Mouse (Mus musculus) kidney, embryonic 14.5 days (tissue): ENCODE measurements at regions not wholly inside any gene's neighbourhood (a gene's known extent, or its start where the extent isn't known, plus 50 kb on each side); places are given as distances from the start of the nearest gene placed in this dataset.

Experiments used
- ATAC-seq: fragments of 200-750 bp; cut with Nextera tagmentation; 2 replicates; pipeline ENCODE4 v1.8.0; 2017; ENCODE audit warnings: moderate number of reproducible peaks, mild to moderate bottlenecking, moderate TSS enrichment, moderate library complexity; ENCODE audit not compliant: low FRiP score, low TSS enrichment
- H3K27ac ChIP-seq: fragments of 300-500 bp; sonication (generic); 2 replicates; pipeline ENCODE4 v1.5.1; 2014; ENCODE audit warnings: low read depth, mild to moderate bottlenecking, low read length, moderate library complexity, mixed read lengths
- H3K27me3 ChIP-seq: fragments of 300-500 bp; sonication (generic); 2 replicates; pipeline ENCODE4 v1.6.1; 2014; ENCODE audit warnings: mild to moderate bottlenecking, low read length; ENCODE audit not compliant: control insufficient read depth, insufficient read depth
- H3K36me3 ChIP-seq: fragments of 300-500 bp; sonication (generic); 2 replicates; pipeline ENCODE4 v1.6.1; 2014; ENCODE audit warnings: low read length, mixed read lengths; ENCODE audit not compliant: control insufficient read depth, insufficient read depth
- H3K4me1 ChIP-seq: fragments of 300-500 bp; sonication (generic); 2 replicates; pipeline ENCODE4 v1.6.1; 2014; ENCODE audit warnings: low read length, mixed read lengths; ENCODE audit not compliant: control insufficient read depth, insufficient read depth
- H3K4me2 ChIP-seq: fragments of 300-500 bp; sonication (generic); replicated peaks from 2 replicates; pipeline ENCODE4 v1.6.1; 2014; ENCODE audit warnings: low read depth, mild to moderate bottlenecking, low read length
- H3K4me3 ChIP-seq: fragments of 300-500 bp; sonication (generic); 2 replicates; pipeline ENCODE4 v1.5.1; 2014; ENCODE audit warnings: mild to moderate bottlenecking, low read length
- H3K9ac ChIP-seq: fragments of 300-500 bp; sonication (generic); 2 replicates; pipeline ENCODE4 v1.6.1; 2014; ENCODE audit warnings: low read depth, mild to moderate bottlenecking, low read length, moderate library complexity
- H3K9me3 ChIP-seq: fragments of 300-500 bp; sonication (generic); 2 replicates; pipeline ENCODE4 v1.6.1; 2016; ENCODE audit warnings: low read length; ENCODE audit not compliant: control insufficient read depth
- WGBS: fragments of 180-500 bp; shearing (Covaris S2); extraction: QIAGEN DNeasy Blood & Tissue Kit; methylation state at CpG from one replicate; pipeline ENCODE4 v1.1.7; 2014; 5-methylcytosine and 5-hydroxymethylcytosine counted together

DNA sequence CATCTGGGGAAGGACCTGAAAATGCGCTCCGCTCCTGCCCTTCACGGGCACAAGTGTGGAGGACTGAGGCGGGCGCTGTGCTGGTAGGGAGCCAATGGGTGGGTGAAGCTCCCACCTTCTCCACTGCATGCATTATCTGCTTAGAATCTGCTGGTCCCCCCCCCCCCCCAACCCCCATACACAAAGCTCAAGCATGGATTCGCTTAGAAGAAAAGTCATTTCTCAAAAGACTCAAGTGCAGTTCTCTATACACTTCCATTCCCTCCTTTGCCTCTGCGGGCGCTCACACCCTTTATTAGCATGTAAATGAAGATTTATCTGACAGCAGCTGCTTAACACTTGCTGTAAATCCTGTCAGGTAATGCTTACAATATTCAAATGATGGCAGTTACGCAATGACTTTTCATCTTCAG is 230.4 kb downstream of the Kcnj2 start:
- no peaks in the 10 kb centered on the region for H3K27me3 ChIP-seq
- H3K9me3 ChIP-seq = no peaks in the 10 kb centered on the region
- H3K9ac ChIP-seq = no peak overlapping the region
- peak; percentile 32; the same call in 1 of the 2 replicates for ATAC-seq
- no peak overlapping the region for H3K27ac ChIP-seq
- H3K4me2 ChIP-seq = no peak overlapping the region
- H3K4me3 ChIP-seq = no peak overlapping the region
- H3K36me3 ChIP-seq = no peaks in the 10 kb centered on the region
- WGBS = 22% methylated on average over 9 of the region's 9 CpGs
- no peaks in the 10 kb centered on the region for H3K4me1 ChIP-seq

DNA sequence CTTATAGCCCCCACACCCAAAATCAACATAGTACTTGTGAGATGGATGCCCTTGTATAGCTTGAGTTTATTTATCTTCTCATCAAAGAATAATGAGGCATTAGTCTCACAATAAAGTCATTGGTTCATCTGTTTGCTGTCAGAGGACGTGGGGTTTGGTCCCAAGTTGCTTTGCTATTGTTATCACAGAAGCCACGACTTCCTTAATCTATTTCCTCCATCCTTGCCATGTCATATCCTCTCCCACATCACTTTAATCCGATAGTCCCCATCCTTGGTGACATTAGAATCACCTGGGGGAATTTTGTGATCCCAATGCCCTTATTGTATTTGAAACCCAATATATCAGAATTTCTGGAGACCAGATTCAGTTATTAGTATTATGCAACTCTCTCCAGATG is 246.8 kb downstream of the Kcnj2 start:
- WGBS = 53% methylated on average over 3 of the region's 3 CpGs
- Histone ChIP-seq H3K4me1 (no peaks in the 10 kb centered on the region), H3K9me3 (no peaks in the 10 kb centered on the region), H3K4me3 (no peak overlapping the region), H3K27ac (no peak overlapping the region), H3K4me2 (no peak overlapping the region), H3K27me3 (no peaks in the 10 kb centered on the region), H3K36me3 (no peaks in the 10 kb centered on the region), H3K9ac (no peak overlapping the region)
- ATAC-seq = no peak

DNA sequence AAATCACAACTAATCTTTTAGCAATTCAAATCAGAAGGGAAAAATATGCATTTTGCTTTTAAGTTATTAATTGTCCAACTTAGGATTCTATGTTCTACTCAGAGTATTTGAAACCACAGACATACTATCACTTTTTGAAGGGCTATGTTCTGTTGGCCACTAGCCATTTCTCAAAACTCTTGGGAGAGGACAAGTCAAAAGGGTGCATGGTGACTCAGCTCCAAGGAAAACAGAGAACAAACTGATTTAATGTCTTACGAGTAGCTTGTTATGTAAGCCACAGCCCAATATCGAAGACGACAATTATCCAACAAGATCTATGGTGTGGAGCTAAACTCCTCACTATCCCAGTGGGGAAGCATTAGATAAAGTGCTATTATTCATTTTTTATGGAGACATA is 247.6 kb downstream of the Kcnj2 start:
- no peaks in the 10 kb centered on the region for H3K27me3 ChIP-seq
- no peak overlapping the region for H3K4me3 ChIP-seq
- H3K9ac ChIP-seq = no peak overlapping the region
- no peak overlapping the region for H3K4me2 ChIP-seq
- H3K4me1 ChIP-seq = no peaks in the 10 kb centered on the region
- H3K27ac ChIP-seq = no peak overlapping the region
- H3K36me3 ChIP-seq = no peaks in the 10 kb centered on the region
- no peaks in the 10 kb centered on the region for H3K9me3 ChIP-seq
- no peak for ATAC-seq
- WGBS = 53% methylated on average over 3 of the region's 3 CpGs

DNA sequence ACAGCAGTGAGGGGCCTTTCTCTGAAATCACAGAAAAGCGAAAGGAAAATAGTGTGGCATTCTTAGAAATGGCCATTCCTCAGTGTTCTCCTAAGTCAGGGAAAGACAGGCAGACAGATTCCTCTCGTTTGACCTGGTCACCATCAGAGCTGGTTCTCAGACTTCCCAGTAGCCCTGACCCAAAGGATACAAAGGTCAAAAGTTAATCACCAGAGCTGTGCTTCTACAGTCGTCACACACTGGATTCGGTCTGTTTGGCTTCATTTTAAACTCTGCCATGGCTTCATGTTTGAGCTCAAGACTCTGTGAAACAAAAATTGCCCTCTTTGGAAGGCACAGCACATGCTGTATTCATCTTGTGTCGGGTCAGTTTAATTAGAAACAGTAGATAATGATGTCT is 255.6 kb downstream of the Kcnj2 start:
- WGBS = 33% methylated on average over 5 of the region's 5 CpGs
- H3K9me3 ChIP-seq = no peaks in the 10 kb centered on the region
- no peaks in the 10 kb centered on the region for H3K27me3 ChIP-seq
- ATAC-seq = no peak
- no peak overlapping the region for H3K27ac ChIP-seq
- no peaks in the 10 kb centered on the region for H3K4me1 ChIP-seq
- no peak overlapping the region for H3K4me2 ChIP-seq
- H3K4me3 ChIP-seq = no peak overlapping the region
- H3K36me3 ChIP-seq = no peaks in the 10 kb centered on the region
- no peak overlapping the region for H3K9ac ChIP-seq

DNA sequence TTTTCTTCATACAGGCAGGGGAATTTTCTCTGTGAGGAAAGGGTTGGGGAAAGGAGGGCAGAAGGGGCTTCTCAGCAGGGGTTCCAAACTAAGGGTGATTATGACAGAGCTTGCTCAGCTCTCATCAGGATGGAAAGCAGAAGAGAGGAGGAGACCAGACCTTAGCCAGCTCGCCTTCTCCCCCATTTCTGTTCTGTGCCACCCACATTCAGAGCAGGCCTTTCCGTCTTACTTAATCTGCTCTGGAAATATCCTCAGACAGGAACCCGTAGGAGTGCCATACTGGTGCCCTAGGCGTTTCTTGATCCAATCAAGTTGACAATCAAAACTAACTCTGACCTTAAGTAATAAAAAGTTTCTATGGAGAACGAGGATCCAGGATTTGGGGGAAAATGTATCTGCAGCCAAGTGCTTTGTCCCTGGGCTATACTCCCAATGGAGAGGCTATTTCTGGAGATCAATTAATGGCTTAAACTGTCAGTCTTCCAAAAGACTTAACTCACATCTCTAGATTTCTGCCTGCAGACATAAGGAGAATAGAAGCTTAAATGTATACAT is 258.6 kb downstream of the Kcnj2 start:
- 64% methylated on average over 5 of the region's 5 CpGs for WGBS
- no peak for ATAC-seq

DNA sequence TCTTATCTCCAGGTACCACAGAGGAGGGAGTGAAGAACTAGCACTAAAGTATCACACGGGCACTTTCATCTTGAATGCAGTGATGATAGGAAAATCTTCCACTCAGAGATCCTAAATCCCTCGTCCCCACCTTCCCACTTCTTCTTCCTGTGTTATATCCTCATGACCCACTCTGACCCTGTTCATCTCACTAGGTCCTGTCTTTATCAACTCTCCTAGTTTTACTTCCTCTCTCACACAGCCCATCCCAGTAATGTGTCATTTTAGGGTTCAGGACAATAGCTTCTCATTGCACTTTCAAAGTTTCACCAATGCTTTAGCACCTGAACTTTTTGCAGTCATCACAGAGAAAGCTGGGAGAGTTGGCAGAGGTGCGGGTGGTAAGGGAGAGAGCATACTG is 261.0 kb downstream of the Kcnj2 start:
- H3K4me2 ChIP-seq = no peak overlapping the region
- no peaks in the 10 kb centered on the region for H3K36me3 ChIP-seq
- WGBS = 79% methylated on average over 3 of the region's 3 CpGs
- H3K9ac ChIP-seq = no peak overlapping the region
- H3K27ac ChIP-seq = no peak overlapping the region
- H3K27me3 ChIP-seq = no peaks in the 10 kb centered on the region
- no peaks in the 10 kb centered on the region for H3K9me3 ChIP-seq
- no peak for ATAC-seq
- no peak overlapping the region for H3K4me3 ChIP-seq
- no peaks in the 10 kb centered on the region for H3K4me1 ChIP-seq

More for the DNA sequence above, 258.6 kb downstream of the Kcnj2 start:
- H3K27me3 ChIP-seq = no peaks in the 10 kb centered on the region
- H3K36me3 ChIP-seq = no peaks in the 10 kb centered on the region
- no peak overlapping the region for H3K27ac ChIP-seq
- no peak overlapping the region for H3K9ac ChIP-seq
- no peaks in the 10 kb centered on the region for H3K9me3 ChIP-seq
- no peak overlapping the region for H3K4me3 ChIP-seq
- H3K4me1 ChIP-seq = no peaks in the 10 kb centered on the region
- H3K4me2 ChIP-seq = no peak overlapping the region

DNA sequence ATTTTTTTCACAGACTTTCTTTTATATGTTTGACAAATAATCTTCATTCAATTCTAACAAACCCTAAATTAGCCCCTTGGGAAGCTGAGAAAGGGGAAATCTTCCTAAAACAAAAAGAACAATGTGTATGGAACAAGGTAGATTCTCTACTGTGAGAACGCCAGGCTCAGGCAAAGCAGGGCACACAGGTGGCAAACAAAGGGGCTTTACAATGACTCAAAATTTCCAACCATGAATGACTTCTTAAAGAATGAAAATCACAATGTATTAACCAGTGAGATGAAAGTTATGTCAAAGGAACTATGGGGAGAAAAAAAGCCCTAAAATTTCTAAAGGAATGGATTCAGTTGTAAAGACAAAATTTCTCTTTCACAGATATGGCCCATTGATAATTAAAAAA is 262.3 kb downstream of the Kcnj2 start:
- ATAC-seq = no peak
- 72% methylated on average over 1 of the region's 1 CpGs for WGBS
- no peaks in the 10 kb centered on the region for H3K4me1 ChIP-seq
- no peaks in the 10 kb centered on the region for H3K9me3 ChIP-seq
- no peak overlapping the region for H3K4me3 ChIP-seq
- H3K27ac ChIP-seq = no peak overlapping the region
- H3K36me3 ChIP-seq = no peaks in the 10 kb centered on the region
- no peaks in the 10 kb centered on the region for H3K27me3 ChIP-seq
- H3K4me2 ChIP-seq = no peak overlapping the region
- no peak overlapping the region for H3K9ac ChIP-seq

DNA sequence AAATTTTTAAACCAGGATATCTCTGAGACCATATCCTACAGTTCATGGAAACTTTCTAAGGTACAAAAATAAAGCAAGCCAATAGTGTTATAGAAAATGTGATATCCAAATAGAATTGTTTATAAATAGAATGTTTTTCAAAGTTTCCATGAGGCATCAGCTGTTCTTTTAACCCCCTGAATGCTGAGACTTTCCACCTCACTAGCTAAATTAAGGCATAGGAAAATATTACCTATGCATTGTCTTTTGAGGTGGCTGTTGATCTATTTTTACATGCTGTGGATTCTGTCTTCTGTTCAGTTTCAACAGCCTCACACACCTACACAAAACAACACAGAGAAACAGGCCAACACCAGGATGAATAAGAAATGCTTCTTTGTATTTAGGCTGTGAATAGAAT is 265.6 kb downstream of the Kcnj2 start:
- H3K9me3 ChIP-seq = no peaks in the 10 kb centered on the region
- ATAC-seq = no peak

DNA sequence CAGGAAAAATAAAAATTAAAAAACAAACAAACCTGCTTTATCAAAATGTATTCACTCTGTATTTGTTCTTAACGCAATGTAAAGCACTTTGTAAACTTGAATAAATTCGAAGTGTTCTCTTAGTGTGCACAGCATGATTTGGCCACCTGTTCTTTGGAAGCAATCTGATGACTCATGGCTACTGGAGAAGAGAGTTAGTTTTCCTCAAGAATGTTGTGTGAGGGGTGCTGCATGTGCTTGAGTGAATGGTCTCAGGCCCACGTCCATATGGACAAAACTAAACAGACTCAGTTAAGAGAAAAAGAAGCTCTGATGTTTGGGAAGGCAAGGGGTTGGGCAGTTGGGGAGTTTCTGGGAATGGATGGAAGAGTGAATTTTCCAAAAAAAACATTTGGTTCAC is 267.1 kb downstream of the Kcnj2 start:
- Histone ChIP-seq H3K27ac (no peak overlapping the region), H3K27me3 (no peaks in the 10 kb centered on the region), H3K4me3 (no peak overlapping the region), H3K4me1 (no peaks in the 10 kb centered on the region), H3K4me2 (no peak overlapping the region), H3K36me3 (no peaks in the 10 kb centered on the region), H3K9me3 (no peaks in the 10 kb centered on the region), H3K9ac (no peak overlapping the region)
- WGBS = 77% methylated on average over 3 of the region's 3 CpGs
- no peak for ATAC-seq

More for the DNA sequence above, 265.6 kb downstream of the Kcnj2 start:
- H3K4me1 ChIP-seq = no peaks in the 10 kb centered on the region
- H3K27ac ChIP-seq = no peak overlapping the region
- no peak overlapping the region for H3K9ac ChIP-seq
- H3K4me2 ChIP-seq = no peak overlapping the region
- H3K27me3 ChIP-seq = no peaks in the 10 kb centered on the region
- no peak overlapping the region for H3K4me3 ChIP-seq
- H3K36me3 ChIP-seq = no peaks in the 10 kb centered on the region
